Mouse (Mus musculus): ENCODE results near the gene Olfr285.

Olfr285 gene

GRCm38 (mm10) chr15:98317177-98317724 is at the start of gene Olfr285:
Gene Olfr285, minus strand, starts transcription at chr15:98317353.
- DNase-seq = no peak

DNA sequence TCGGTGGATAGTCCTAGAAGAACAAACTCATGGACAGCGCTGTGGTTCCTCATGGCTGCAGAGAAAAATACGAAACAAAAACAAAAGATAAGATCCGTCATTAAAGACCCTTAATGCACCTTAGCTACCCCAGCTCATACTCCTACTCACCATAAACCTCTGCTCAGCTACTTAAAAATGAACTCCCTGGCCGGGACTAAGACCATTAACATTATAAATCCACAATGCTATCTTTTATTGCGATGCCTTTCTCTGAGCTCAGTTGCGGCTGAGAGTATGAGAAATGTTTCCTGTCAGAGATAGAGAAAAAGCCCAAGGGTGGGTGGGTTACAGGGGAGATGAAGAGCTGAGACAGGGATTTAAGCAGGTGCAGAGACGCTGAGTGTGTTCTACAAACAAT is 23.7 kb upstream of the Olfr285 start, which contains the start of gene Olfr284:
Gene Olfr284, minus strand, starts transcription at position 101 of the 400 bp plus-strand sequence.
- no peak for DNase-seq

DNA sequence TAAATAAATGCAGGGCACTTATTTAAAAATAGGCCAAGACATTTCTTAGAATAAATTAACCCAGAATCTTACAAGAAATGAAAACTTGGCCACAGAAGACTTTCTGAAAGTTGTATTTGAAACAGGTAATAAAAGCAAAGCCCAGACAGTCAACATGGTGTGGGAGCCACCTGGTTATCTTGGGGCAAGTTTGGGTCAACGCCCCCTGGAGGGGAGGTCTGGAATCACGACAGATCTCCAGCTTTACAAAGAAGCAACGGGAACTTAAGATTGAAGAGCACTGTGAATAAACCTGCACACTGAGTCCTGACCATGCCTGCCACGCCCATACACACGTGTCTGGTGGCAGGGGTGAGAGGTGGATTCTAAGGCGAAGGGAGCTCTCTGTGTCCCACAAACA is 1.4 kb downstream of the Olfr285 start:
- DNase-seq = no peak

DNA sequence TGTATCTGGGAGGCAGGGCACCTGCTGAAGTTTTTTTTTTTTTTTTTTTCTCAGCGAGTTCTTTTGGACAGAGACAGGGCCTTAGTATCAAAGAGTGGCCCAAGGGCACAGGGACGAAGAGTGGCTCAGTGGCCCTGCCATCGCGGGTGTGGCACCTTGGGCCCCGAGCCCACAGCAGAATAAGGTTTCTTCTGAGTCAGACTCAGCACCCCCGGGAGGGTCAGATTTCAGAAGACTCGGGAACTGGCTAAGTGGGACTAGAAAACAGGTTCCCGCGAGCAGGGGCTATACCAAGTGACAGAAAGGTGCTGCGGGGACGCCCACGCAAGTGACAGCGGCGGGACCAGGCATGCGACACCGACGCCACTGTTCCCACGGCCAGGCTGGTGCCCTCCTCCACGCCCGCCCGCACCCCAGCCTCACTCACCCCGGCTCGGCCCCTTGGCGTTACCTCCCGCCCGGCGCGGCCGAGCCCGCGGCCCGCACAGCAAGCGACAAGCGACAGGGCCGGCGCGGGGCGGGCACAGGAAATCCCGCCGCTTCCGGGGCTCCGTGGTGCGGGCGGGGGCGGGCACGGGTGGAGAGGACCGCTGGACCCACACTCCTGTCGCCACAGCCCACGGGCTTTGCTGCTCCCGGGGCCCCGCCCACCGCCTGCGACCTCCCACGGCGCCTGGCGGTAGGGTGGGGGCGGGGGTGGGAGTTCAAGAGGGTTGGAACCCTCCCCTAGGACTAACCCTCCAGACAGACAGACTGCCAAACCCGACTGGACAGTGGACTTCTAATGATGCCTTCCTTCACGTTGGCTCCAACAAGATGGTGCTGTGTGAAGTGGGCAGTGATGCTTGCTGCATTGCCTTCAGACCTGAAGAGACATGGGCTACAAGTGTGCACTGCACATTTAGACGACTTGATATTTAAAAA is 21.3 kb downstream of the Olfr285 start, which contains the start of gene Zfp641:
Gene Zfp641, minus strand, starts transcription at position 534 of the 924 bp plus-strand sequence.
- peak; percentile 72 for DNase-seq

DNA sequence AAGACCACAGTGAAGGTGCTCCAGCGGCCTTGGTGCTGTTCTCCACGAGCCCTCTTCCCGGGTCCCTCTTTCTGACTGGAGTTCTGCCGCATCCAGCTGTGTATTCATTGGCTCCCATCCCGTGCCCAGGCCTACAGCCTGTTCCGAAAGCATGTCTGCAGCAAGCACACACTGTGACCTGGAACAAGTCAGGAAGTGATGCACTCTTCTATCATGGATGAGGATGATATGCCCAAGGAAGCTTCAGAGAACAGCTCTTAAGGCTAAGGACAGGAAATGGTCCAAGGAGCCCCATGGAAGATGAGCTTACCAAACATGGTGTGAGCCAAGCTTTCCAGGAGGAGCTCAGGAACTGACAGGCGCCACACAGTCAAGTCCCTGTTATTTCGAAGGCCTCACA is 23.5 kb downstream of the Olfr285 start:
- DNase-seq = no peak

- DNase-seq = no peak
Observed at GRCm38 (mm10) chr15:98288566-98288965, 28.6 kb downstream of the Olfr285 start.

- DNase-seq = peak; percentile 46
Observed at GRCm38 (mm10) chr15:98286418-98286817, 30.7 kb downstream of the Olfr285 start.
